Mouse (Mus musculus) midbrain, postnatal 0 days (tissue): ENCODE results near the gene Trmt10a. TPM values are rescaled to one million over a fixed set of nuclear protein-coding genes. Genes with fewer than 3 reads are reported as not detected.
A peak's percentile ranks its signal among the peaks of the same experiment; 100 is the strongest.

Experiments
- ATAC-seq: fragments of 200-750 bp; cut with Nextera tagmentation; 2 replicates; pipeline ENCODE4 v1.8.0; 2017; ENCODE audit warnings: moderate number of reproducible peaks, mild to moderate bottlenecking, moderate TSS enrichment, moderate library complexity; ENCODE audit not compliant: low FRiP score
- DNase-seq: peaks from one replicate; pipeline ENCODE4 v3.0.0-alpha.2; 2015; ENCODE audit warnings: low spot score
- H3K27ac ChIP-seq: fragments of 300-500 bp; sonication (generic); 2 replicates; pipeline ENCODE4 v1.5.1; 2014; ENCODE audit warnings: low read depth, mild to moderate bottlenecking, low read length, mixed read lengths
- H3K27me3 ChIP-seq: fragments of 300-500 bp; sonication (generic); 2 replicates; pipeline ENCODE4 v1.6.1; 2014; ENCODE audit warnings: low read length, control low read depth, mixed read lengths; ENCODE audit not compliant: insufficient read depth
- H3K36me3 ChIP-seq: fragments of 300-500 bp; sonication (generic); 2 replicates; pipeline ENCODE4 v1.6.1; 2014; ENCODE audit warnings: low read length, control low read depth, mixed read lengths; ENCODE audit not compliant: insufficient read depth
- H3K4me1 ChIP-seq: fragments of 300-500 bp; sonication (generic); 2 replicates; pipeline ENCODE4 v1.6.1; 2014; ENCODE audit warnings: mild to moderate bottlenecking, control low read depth, antibody characterized with exemption, low read length, mixed read lengths; ENCODE audit not compliant: insufficient read depth
- H3K4me2 ChIP-seq: fragments of 300-500 bp; sonication (generic); 2 replicates; pipeline ENCODE4 v1.6.1; 2014; ENCODE audit warnings: low read depth, mild to moderate bottlenecking, low read length, mixed read lengths; ENCODE audit not compliant: poor library complexity, severe bottlenecking
- H3K4me3 ChIP-seq: fragments of 300-500 bp; sonication (generic); 2 replicates; pipeline ENCODE4 v1.5.1; 2014; ENCODE audit warnings: low read depth, mild to moderate bottlenecking, low read length, moderate library complexity
- H3K9ac ChIP-seq: fragments of 300-500 bp; sonication (generic); replicated peaks from 2 replicates; pipeline ENCODE4 v1.6.1; 2014; ENCODE audit warnings: mild to moderate bottlenecking, low read length, moderate library complexity, mixed read lengths; ENCODE audit not compliant: poor library complexity, severe bottlenecking
- H3K9me3 ChIP-seq: fragments of 300-500 bp; sonication (generic); 2 replicates; pipeline ENCODE4 v1.6.1; 2016; ENCODE audit warnings: low read length, control low read depth
- CTCF ChIP-seq: IDR thresholded peaks from 2 replicates; pipeline ENCODE4 v1.5.1; 2016; ENCODE audit warnings: antibody characterized with exemption, mild to moderate bottlenecking
- WGBS: fragments of 180-500 bp; shearing (Covaris S2); extraction: QIAGEN DNeasy Blood & Tissue Kit; methylation state at CpG from one replicate; pipeline ENCODE4 v1.1.7; 2014; 5-methylcytosine and 5-hydroxymethylcytosine counted together
- polyA plus RNA-seq: library from polyadenylated mRNA; unstranded; fragments of >200 nt; fragmentation: Nextera tagmentation; extraction: Ambion mirVana; gene quantifications from 2 replicates; pipeline ENCODE4 v1.2.1, GENCODE M21; 2015
- total RNA-seq: library from RNA; depleted of rRNA; stranded (reverse); fragments of >200 nt; gene quantifications from 2 replicates; pipeline ENCODE4 v1.2.3, GENCODE M21; 2014; rRNA removed

Trmt10a gene
- total RNA-seq (2.5 and 5.3 TPM in 2 replicates), polyA plus RNA-seq (8.4 and 9.5 TPM in 2 replicates)

DNA sequence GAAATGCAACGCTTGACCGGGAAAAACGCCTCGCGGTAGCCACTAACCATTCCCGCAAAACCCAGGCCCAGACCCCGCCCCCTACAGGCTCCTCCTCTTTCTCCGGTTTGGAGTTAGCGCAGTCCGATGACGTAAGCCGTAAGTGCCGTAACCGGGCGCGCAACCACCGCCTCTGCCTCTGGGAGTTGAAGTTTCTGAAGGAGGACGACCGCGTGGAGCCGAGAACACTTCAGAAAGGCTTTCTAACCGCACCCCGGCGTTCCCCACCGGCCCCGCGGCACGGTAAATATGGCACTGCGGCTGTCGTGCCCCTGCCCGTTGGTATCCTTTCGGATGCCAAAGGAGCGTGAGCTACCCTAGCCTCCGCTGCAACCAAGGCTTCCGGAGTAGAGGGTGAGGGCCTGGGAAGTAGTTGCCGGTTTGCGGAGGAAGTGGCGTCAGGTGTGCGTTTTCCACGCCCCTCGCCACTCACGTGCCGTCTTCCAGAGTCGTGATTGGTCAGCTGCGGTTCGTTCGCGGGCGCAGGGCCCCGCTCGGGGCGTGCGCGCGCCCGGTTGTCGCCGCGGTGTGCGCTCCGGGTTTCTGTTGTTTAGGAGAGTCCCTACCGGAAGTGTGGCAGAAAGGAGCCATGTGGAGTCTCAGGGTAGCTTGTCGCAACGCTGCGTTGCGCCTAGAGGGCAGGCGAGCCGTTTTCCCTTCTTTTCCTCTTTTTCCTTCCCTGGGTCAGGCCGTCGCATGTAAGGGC, at the start of gene Trmt10a:
Gene Trmt10a, plus strand, starts transcription at position 134 of the 745 bp plus-strand sequence.
- peak; percentile 66 for TF ChIP-seq CTCF
- peak within 1 kb of the TSS; percentile 60 for H3K4me2 ChIP-seq
- H3K9ac ChIP-seq, result peak within 1 kb of the TSS; percentile 74
- no peaks in the 10 kb centered on the region for H3K4me1 ChIP-seq
- no peaks in the 10 kb centered on the region for H3K27me3 ChIP-seq
- DNase-seq (peak; percentile 98), ATAC-seq (peak; percentile 98)
- peak within 1 kb of the TSS; percentile 57 for H3K4me3 ChIP-seq
- no peaks in the 10 kb centered on the region for H3K36me3 ChIP-seq
- no peaks in the 10 kb centered on the region for H3K9me3 ChIP-seq
- H3K27ac ChIP-seq, result peak within 1 kb of the TSS; percentile 94
- under 1% methylated on average over 70 of the region's 70 CpGs for WGBS

- ATAC-seq (no peak), DNase-seq (peak; percentile 4)
- Histone ChIP-seq H3K4me2 (no peak overlapping the region), H3K9ac (no peak overlapping the region), H3K4me3 (no peak overlapping the region), H3K4me1 (0 out of 2 replicates have a peak, but pooled peaks cover 3% of the 10 kb centered on the region), H3K27me3 (no peaks in the 10 kb centered on the region), H3K27ac (no peak overlapping the region), H3K36me3 (no peaks in the 10 kb centered on the region), H3K9me3 (no peaks in the 10 kb centered on the region)
- no peak for TF ChIP-seq CTCF
- 76% methylated on average over 3 of the region's 3 CpGs for WGBS
Observed at GRCm38 (mm10) chr3:138095301-138095700, 47.9 kb upstream of the Trmt10a start.

DNA sequence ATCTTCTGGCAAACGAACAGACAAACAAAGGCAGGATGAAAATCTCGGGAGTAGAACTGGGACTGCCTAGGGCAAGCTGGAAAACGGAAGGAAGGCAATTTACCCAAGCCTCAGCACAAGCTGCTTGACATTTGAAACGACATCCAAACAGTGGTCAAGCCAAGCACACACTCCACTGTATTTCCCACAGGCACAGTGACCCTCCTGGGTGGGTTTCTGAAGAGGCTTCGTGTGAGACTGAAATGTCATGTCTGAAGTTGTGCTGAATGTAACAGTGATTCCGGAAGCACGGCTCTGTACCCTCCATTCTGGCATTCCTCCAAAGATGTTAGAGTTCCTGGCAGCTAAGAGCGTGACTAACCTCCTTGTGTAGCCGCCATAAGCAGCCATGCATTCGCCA, 47.5 kb upstream of the Trmt10a start:
- no peak overlapping the region for H3K27ac ChIP-seq
- H3K9ac ChIP-seq, result no peak overlapping the region
- 0 out of 2 replicates have a peak, but pooled peaks cover 3% of the 10 kb centered on the region for H3K4me1 ChIP-seq
- DNase-seq (peak; percentile 86), ATAC-seq (peak; percentile 60; the same call in 1 of the 2 replicates)
- 49% methylated on average over 10 of the region's 10 CpGs for WGBS
- H3K27me3 ChIP-seq, result no peaks in the 10 kb centered on the region
- no peak overlapping the region for H3K4me3 ChIP-seq
- TF ChIP-seq CTCF, result no peak
- no peaks in the 10 kb centered on the region for H3K36me3 ChIP-seq
- no peak overlapping the region for H3K4me2 ChIP-seq
- H3K9me3 ChIP-seq, result no peaks in the 10 kb centered on the region

- Histone ChIP-seq H3K9me3 (no peaks in the 10 kb centered on the region), H3K27ac (no peak overlapping the region), H3K4me3 (no peak overlapping the region), H3K36me3 (no peaks in the 10 kb centered on the region), H3K9ac (no peak overlapping the region), H3K4me1 (0 out of 2 replicates have a peak, but pooled peaks cover 3% of the 10 kb centered on the region), H3K4me2 (no peak overlapping the region), H3K27me3 (no peaks in the 10 kb centered on the region)
- DNase-seq (no peak), ATAC-seq (no peak)
- 85% methylated on average over 19 of the region's 19 CpGs for WGBS
- TF ChIP-seq CTCF, result no peak
Observed at GRCm38 (mm10) chr3:138096263-138097028, 46.8 kb upstream of the Trmt10a start.

DNA sequence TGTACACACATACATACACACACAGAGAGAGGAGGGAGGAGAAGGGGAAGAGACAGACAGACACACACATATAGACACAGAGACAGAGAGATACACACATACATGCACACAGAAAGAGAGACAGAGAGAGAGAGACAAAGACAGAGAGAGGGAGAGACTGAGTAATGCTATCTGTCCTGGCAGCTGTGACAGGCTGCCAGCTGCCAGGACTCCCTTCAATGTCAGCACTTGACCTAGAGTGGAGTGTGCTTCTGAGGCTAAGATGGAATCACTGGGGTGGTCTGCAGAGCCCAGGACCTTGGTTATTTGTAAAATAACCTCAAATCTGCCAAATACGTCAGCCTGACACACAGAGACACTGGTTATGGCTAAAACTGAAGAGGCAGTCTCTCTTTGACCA, 45.5 kb upstream of the Trmt10a start:
- Histone ChIP-seq H3K27me3 (no peaks in the 10 kb centered on the region), H3K4me3 (no peak overlapping the region), H3K9me3 (no peaks in the 10 kb centered on the region), H3K27ac (no peak overlapping the region), H3K9ac (no peak overlapping the region), H3K4me2 (no peak overlapping the region), H3K4me1 (0 out of 2 replicates have a peak, but pooled peaks cover 3% of the 10 kb centered on the region), H3K36me3 (no peaks in the 10 kb centered on the region)
- no peak for TF ChIP-seq CTCF
- DNase-seq (no peak), ATAC-seq (no peak)
- 78% methylated on average over 1 of the region's 1 CpGs for WGBS
